Mouse (Mus musculus) heart, adult 2 months (tissue): Measurements from ENCODE around the gene Fmn2. TPM values are rescaled to one million over a fixed set of nuclear protein-coding genes. Genes with fewer than 3 reads are reported as not detected.

Experiments
- DNase-seq, 2 experiments: peaks; one replicate each; pipeline ENCODE4 v3.0.0; 2021
- H3K27ac ChIP-seq: fragments of 200-600 bp; 2 replicates; pipeline ENCODE4 v1.8.1; 2022
- H3K27me3 ChIP-seq: fragments of 200-500 bp; 2 replicates; pipeline ENCODE4 v1.6.1; 2012; ENCODE audit warnings: mild to moderate bottlenecking, low read length, inconsistent platforms, mixed read lengths; ENCODE audit not compliant: control insufficient read depth, insufficient read depth
- H3K36me3 ChIP-seq: fragments of 200-500 bp; 2 replicates; pipeline ENCODE4 v1.6.1; 2012; ENCODE audit warnings: low read length, inconsistent platforms; ENCODE audit not compliant: control insufficient read depth, insufficient read depth
- H3K4me1 ChIP-seq: fragments of 200-500 bp; 2 replicates; pipeline ENCODE4 v1.6.1; 2011; ENCODE audit warnings: low read length; ENCODE audit not compliant: control insufficient read depth, insufficient read depth
- H3K4me3 ChIP-seq: fragments of 200-600 bp; 2 replicates; pipeline ENCODE4 v1.8.1; 2022
- H3K79me2 ChIP-seq: fragments of 200-500 bp; replicated peaks from 2 replicates; pipeline ENCODE4 v1.6.1; 2012; ENCODE audit warnings: mild to moderate bottlenecking, inconsistent platforms, low read length, moderate library complexity, mixed read lengths; ENCODE audit not compliant: control insufficient read depth, insufficient read depth
- H3K9ac ChIP-seq: fragments of 200-500 bp; 2 replicates; pipeline ENCODE4 v1.6.1; 2012; ENCODE audit warnings: low read depth, mild to moderate bottlenecking, control low read depth, inconsistent platforms, low read length, mixed read lengths
- CTCF ChIP-seq: fragments of 200-600 bp; IDR thresholded peaks from 2 replicates; pipeline ENCODE4 v1.8.1; 2022; ENCODE audit warnings: antibody characterized with exemption, mild to moderate bottlenecking, moderate library complexity
- EP300 ChIP-seq: fragments of 200-500 bp; IDR thresholded peaks from 2 replicates; pipeline ENCODE4 v1.6.1; 2011; ENCODE audit warnings: low read depth, low read length, control low read depth; ENCODE audit not compliant: insufficient read depth
- POLR2A ChIP-seq: fragments of 200-500 bp; IDR thresholded peaks from 2 replicates; pipeline ENCODE4 v1.6.1; 2011; ENCODE audit warnings: mild to moderate bottlenecking, low read depth, low read length, control low read depth; ENCODE audit not compliant: insufficient read depth
- WGBS: fragments of 180-500 bp; shearing (Covaris S2); methylation state at CpG from one replicate; pipeline ENCODE4 v1.1.7; 2018; 5-methylcytosine and 5-hydroxymethylcytosine counted together
- intact Hi-C: fragments of 180-260 bp; cut with DNase I; formaldehyde crosslinking; loops from one replicate; pipeline ENCODE4 v1.15.1; 2025
- polyA plus RNA-seq: library from polyadenylated mRNA; depleted of rRNA; stranded (reverse); fragments of >200 nt; gene quantifications from 2 replicates; pipeline ENCODE4 v1.2.3, GENCODE M21; 2012
- total RNA-seq, 2 experiments: library from RNA; stranded (reverse); gene quantifications; 2 replicates each; pipeline ENCODE4 v1.2.3; 2021

The Fmn2 gene
- total and polyA plus RNA-seq, 3 experiments: 0.06 to 0.41 (median 0.21) TPM

GRCm38 (mm10) chr1:174564561-174564960 lies 62.9 kb downstream of the Fmn2 start:
- no peak overlapping the region for H3K9ac ChIP-seq
- no peak overlapping the region for H3K4me3 ChIP-seq
- 72% methylated on average over 6 of the region's 6 CpGs for WGBS
- TF ChIP-seq CTCF: no peak
- no peak for DNase-seq
- H3K4me1 ChIP-seq: no peaks in the 10 kb centered on the region
- H3K27ac ChIP-seq: no peak overlapping the region
- no peaks in the 10 kb centered on the region for H3K79me2 ChIP-seq
- H3K36me3 ChIP-seq: no peaks in the 10 kb centered on the region
- intact Hi-C loops: no loop called here
- no peaks in the 10 kb centered on the region for H3K27me3 ChIP-seq

GRCm38 (mm10) chr1:174568609-174569008 lies 67.0 kb downstream of the Fmn2 start:
- Histone ChIP-seq H3K4me1 (no peaks in the 10 kb centered on the region), H3K36me3 (no peaks in the 10 kb centered on the region), H3K4me3 (no peak overlapping the region), H3K27ac (no peak overlapping the region), H3K27me3 (no peaks in the 10 kb centered on the region), H3K79me2 (no peaks in the 10 kb centered on the region), H3K9ac (no peak overlapping the region)
- intact Hi-C loops: no loop called here
- TF ChIP-seq CTCF (no peak), EP300 (no peak), POLR2A (no peak)
- DNase-seq: no peak
- 82% methylated on average over 3 of the region's 3 CpGs for WGBS

- Histone ChIP-seq H3K9ac (no peak overlapping the region), H3K36me3 (no peaks in the 10 kb centered on the region), H3K4me3 (no peak overlapping the region), H3K79me2 (no peaks in the 10 kb centered on the region), H3K27me3 (no peaks in the 10 kb centered on the region), H3K27ac (no peak overlapping the region), H3K4me1 (no peaks in the 10 kb centered on the region)
- TF ChIP-seq POLR2A (no peak), CTCF (peak; percentile 65)
- no peak for DNase-seq
- intact Hi-C loops: loop anchor here (10.0 kb wide), 1 partner anchor 1332 kb away; the partner anchor contains the start of gene Gm38100
- WGBS: 42% methylated on average over 5 of the region's 5 CpGs
Observed at GRCm38 (mm10) chr1:174592420-174592980, 90.9 kb downstream of the Fmn2 start.

GRCm38 (mm10) chr1:174594989-174595388 lies 93.4 kb downstream of the Fmn2 start:
- TF ChIP-seq POLR2A (no peak), CTCF (peak; percentile 87)
- H3K27ac ChIP-seq: no peak overlapping the region
- H3K27me3 ChIP-seq: no peaks in the 10 kb centered on the region
- H3K36me3 ChIP-seq: no peaks in the 10 kb centered on the region
- no peak overlapping the region for H3K4me3 ChIP-seq
- no peaks in the 10 kb centered on the region for H3K4me1 ChIP-seq
- no peak overlapping the region for H3K9ac ChIP-seq
- H3K79me2 ChIP-seq: no peaks in the 10 kb centered on the region
- DNase-seq: peak in 1 of 2 experiments; percentile 50
- 4% methylated on average over 4 of the region's 4 CpGs for WGBS
- intact Hi-C loops: loop anchor here (5.0 to 10.0 kb wide), 2 partner anchors 402 to 1330 kb away; partner anchors contain the start of gene Gm38100

- Histone ChIP-seq H3K27me3 (no peaks in the 10 kb centered on the region), H3K9ac (no peak overlapping the region), H3K36me3 (no peaks in the 10 kb centered on the region), H3K79me2 (no peaks in the 10 kb centered on the region), H3K4me1 (no peaks in the 10 kb centered on the region), H3K27ac (no peak overlapping the region), H3K4me3 (no peak overlapping the region)
- no peak for TF ChIP-seq POLR2A
- TF ChIP-seq EP300: no peak
- no peak for TF ChIP-seq CTCF
- no peak for DNase-seq
- 59% methylated on average over 3 of the region's 3 CpGs for WGBS
- intact Hi-C loops: loop anchor here (5.0 to 10.0 kb wide), 2 partner anchors 400 to 1327 kb away; partner anchors contain the start of gene Gm38100
Observed at GRCm38 (mm10) chr1:174597495-174597894, 95.9 kb downstream of the Fmn2 start.

GRCm38 (mm10) chr1:174598226-174598625 lies 96.6 kb downstream of the Fmn2 start:
- Histone ChIP-seq H3K4me1 (no peaks in the 10 kb centered on the region), H3K36me3 (no peaks in the 10 kb centered on the region), H3K79me2 (no peaks in the 10 kb centered on the region), H3K4me3 (no peak overlapping the region), H3K27ac (no peak overlapping the region), H3K27me3 (no peaks in the 10 kb centered on the region), H3K9ac (no peak overlapping the region)
- TF ChIP-seq POLR2A (no peak), EP300 (no peak), CTCF (no peak)
- intact Hi-C loops: loop anchor here (5.0 to 10.0 kb wide), 2 partner anchors 399 to 1327 kb away; partner anchors contain the start of gene Gm38100
- 48% methylated on average over 6 of the region's 6 CpGs for WGBS
- DNase-seq: no peak
